Mouse (Mus musculus) limb, embryonic 12.5 days (tissue): ENCODE data around the gene Nrm. TPM values are rescaled to one million over a fixed set of nuclear protein-coding genes. Genes with fewer than 3 reads are reported as not detected.
"Not testable (repeated sequence)": the region's sequence is repeated elsewhere in the genome, so short reads cannot be mapped to it uniquely, and the experiment has no call there.

Experiments used
- ATAC-seq: fragments of 200-750 bp; cut with Nextera tagmentation; 2 replicates; pipeline ENCODE4 v1.8.0; 2017; ENCODE audit warnings: low read depth, moderate TSS enrichment; ENCODE audit not compliant: insufficient number of reproducible peaks, insufficient read depth, low FRiP score, low TSS enrichment
- H3K27ac ChIP-seq: fragments of 300-500 bp; sonication (generic); 2 replicates; pipeline ENCODE4 v1.5.1; 2016; ENCODE audit warnings: mild to moderate bottlenecking, moderate library complexity
- H3K27me3 ChIP-seq: fragments of 300-500 bp; sonication (generic); 2 replicates; pipeline ENCODE4 v1.6.1; 2016; ENCODE audit warnings: mild to moderate bottlenecking, moderate library complexity
- H3K36me3 ChIP-seq: fragments of 300-500 bp; sonication (generic); 2 replicates; pipeline ENCODE4 v1.6.1; 2016; ENCODE audit warnings: mild to moderate bottlenecking, moderate library complexity
- H3K4me1 ChIP-seq: fragments of 300-500 bp; sonication (generic); replicated peaks from 2 replicates; pipeline ENCODE4 v1.6.1; 2016
- H3K4me2 ChIP-seq: fragments of 300-500 bp; sonication (generic); 2 replicates; pipeline ENCODE4 v1.6.1; 2016; ENCODE audit warnings: mild to moderate bottlenecking, moderate library complexity
- H3K4me3 ChIP-seq: fragments of 300-500 bp; sonication (generic); replicated peaks from 2 replicates; pipeline ENCODE4 v1.5.1; 2016; ENCODE audit warnings: mild to moderate bottlenecking
- H3K9ac ChIP-seq: fragments of 300-500 bp; sonication (generic); replicated peaks from 2 replicates; pipeline ENCODE4 v1.6.1; 2016; ENCODE audit warnings: mild to moderate bottlenecking, moderate library complexity
- H3K9me3 ChIP-seq: fragments of 300-500 bp; sonication (generic); 2 replicates; pipeline ENCODE4 v1.6.1; 2016; ENCODE audit warnings: mild to moderate bottlenecking, moderate library complexity
- WGBS: fragments of 180-500 bp; shearing (Covaris S2); methylation state at CpG from one replicate; pipeline ENCODE4 v1.1.7; 2016; 5-methylcytosine and 5-hydroxymethylcytosine counted together
- polyA plus RNA-seq: library from polyadenylated mRNA; unstranded; fragments of >200 nt; fragmentation: Nextera tagmentation; extraction: Ambion mirVana; gene quantifications from 2 replicates; pipeline ENCODE4 v1.2.1, GENCODE M21; 2016

The Nrm gene
- polyA plus RNA-seq, 1 experiment from 2014 or later, result 52.5 TPM

DNA sequence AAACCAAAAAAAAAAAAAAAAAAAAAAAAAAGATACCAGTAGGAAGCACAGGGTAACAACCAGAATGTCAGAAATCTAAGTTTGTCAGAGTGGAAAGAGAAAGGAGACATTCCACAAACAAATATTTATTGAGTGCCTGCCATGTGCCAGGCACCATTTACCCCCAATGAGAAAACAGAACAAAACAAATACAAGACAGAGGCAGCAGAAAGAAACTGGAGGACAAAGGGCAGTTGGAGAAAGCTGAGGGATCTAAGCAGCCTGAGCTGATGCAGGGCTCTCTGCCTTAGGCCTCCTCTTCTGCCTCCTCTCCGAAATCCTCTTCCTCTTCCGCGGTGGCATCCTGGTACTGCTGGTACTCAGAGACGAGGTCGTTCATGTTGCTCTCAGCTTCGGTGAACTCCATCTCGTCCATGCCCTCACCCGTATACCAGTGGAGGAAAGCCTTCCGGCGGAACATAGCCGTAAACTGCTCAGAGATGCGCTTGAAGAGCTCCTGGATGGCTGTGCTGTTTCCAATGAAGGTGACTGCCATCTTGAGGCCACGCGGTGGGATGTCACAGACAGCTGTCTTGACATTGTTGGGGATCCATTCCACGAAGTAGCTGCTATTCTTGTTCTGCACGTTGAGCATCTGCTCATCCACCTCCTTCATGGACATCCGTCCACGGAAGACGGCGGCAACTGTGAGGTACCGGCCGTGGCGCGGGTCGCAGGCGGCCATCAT, 26.3 kb upstream of the Nrm start:
- 81% methylated on average over 26 of the region's 26 CpGs for WGBS
- Histone ChIP-seq H3K9me3 (no peaks in the 10 kb centered on the region), H3K27ac (0 out of 2 replicates have a peak overlapping the region, but pooled peaks have one; percentile 41), H3K4me2 (peak overlapping the region; percentile 74), H3K4me3 (peak overlapping the region; percentile 81), H3K36me3 (peaks cover 66% of the 10 kb centered on the region), H3K27me3 (no peaks in the 10 kb centered on the region), H3K9ac (peak overlapping the region; percentile 52), H3K4me1 (peaks cover 41% of the 10 kb centered on the region)
- no peak for ATAC-seq

DNA sequence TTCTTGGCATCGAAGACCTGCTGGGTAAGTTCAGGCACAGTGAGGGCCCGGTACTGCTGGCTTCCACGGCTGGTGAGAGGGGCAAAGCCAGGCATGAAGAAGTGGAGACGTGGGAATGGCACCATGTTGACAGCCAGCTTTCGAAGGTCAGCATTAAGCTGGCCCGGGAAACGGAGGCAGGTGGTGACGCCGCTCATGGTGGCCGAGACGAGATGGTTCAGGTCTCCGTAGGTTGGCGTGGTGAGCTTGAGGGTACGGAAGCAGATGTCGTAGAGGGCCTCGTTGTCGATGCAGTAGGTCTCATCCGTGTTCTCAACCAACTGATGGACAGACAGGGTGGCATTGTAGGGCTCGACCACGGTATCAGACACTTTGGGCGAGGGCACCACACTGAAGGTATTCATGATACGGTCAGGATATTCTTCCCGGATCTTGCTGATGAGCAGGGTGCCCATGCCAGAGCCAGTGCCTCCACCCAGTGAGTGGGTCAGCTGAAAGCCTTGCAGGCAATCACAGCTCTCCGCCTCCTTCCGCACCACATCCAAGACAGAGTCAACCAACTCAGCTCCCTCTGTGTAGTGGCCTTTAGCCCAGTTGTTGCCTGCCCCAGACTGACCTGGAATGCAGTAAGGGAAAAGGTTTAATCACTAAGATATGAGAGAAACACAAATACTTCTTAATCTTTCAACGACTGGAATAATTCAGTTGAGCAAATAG, 25.5 kb upstream of the Nrm start:
- Histone ChIP-seq H3K27ac (0 out of 2 replicates have a peak overlapping the region, but pooled peaks have one; percentile 41), H3K27me3 (no peaks in the 10 kb centered on the region), H3K4me3 (peak overlapping the region; percentile 81), H3K36me3 (peaks cover 59% of the 10 kb centered on the region), H3K4me1 (peaks cover 34% of the 10 kb centered on the region), H3K4me2 (peak overlapping the region; percentile 74), H3K9me3 (no peaks in the 10 kb centered on the region), H3K9ac (peak overlapping the region; percentile 96)
- no peak for ATAC-seq
- 83% methylated on average over 26 of the region's 26 CpGs for WGBS

DNA sequence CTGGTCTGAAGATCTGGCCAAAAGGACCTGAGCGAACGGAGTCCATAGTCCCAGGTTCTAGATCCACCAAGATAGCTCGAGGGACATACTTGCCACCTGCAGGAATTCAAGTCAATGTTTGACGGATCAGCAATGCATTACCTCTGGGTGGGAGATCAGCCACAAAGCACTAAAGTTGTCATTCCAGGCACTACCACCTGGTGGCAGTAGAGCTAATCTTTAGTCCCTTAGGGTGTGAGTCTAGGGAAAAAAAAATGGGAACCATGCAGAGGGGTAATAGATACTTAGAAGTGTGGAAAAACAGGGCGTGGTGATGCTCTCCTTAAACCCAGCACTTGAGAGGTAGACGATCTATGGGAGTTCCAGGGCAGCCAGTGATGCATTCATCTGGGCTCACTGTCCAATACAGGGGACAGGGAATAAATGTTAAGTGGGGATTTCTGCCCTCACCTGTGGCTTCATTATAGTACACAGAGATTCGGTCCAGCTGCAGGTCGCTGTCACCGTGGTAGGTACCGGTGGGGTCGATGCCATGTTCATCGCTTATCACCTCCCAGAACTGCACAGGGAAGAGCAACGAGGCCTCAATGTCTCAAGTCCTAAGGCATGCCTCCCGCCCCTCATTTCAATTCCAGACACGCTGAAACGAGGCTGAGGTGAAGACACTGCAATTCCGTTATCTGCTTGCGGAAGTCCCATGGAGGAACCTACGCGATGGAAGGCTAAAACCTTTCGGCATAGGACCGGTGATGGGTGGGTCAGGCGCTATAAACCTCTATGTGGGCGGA, 24.7 kb upstream of the Nrm start:
- Histone ChIP-seq H3K9ac (peak overlapping the region; percentile 96), H3K36me3 (peaks cover 53% of the 10 kb centered on the region), H3K9me3 (no peaks in the 10 kb centered on the region), H3K4me1 (peaks cover 31% of the 10 kb centered on the region), H3K4me3 (peak overlapping the region; percentile 81), H3K27me3 (no peaks in the 10 kb centered on the region), H3K27ac (peak overlapping the region; percentile 99), H3K4me2 (peak overlapping the region; percentile 74)
- no peak for ATAC-seq
- WGBS, result 8% methylated on average over 24 of the region's 24 CpGs

DNA sequence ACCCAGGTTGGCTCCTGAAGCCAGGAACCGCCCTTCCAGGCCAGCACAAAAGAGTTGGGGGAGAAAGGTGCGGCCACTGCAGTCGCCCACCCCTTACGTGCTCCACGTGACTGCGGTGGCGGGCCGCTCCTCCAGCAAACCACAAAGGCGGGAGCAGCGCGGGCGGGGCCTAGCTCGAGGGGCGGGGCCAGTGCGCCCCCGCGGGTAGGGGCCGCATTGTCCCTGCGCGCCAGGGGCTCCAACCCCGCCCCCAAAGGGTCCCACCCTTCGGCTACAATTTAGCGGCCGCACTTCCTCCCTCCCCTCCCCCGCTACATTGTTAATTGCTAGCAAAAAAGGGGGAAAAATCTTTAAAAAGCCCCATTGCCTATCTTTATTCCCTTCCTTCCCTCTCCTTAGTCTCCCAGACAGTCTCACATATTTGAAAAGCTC, 24.1 kb upstream of the Nrm start:
- Histone ChIP-seq H3K27ac (peak overlapping the region; percentile 99), H3K4me3 (peak overlapping the region; percentile 81), H3K4me1 (peaks cover 32% of the 10 kb centered on the region), H3K36me3 (peaks cover 47% of the 10 kb centered on the region), H3K9me3 (no peaks in the 10 kb centered on the region), H3K9ac (peak overlapping the region; percentile 96), H3K27me3 (no peaks in the 10 kb centered on the region), H3K4me2 (peak overlapping the region; percentile 74)
- peak; percentile 11; the same call in 1 of the 2 replicates for ATAC-seq
- 0% methylated on average over 25 of the region's 25 CpGs for WGBS

DNA sequence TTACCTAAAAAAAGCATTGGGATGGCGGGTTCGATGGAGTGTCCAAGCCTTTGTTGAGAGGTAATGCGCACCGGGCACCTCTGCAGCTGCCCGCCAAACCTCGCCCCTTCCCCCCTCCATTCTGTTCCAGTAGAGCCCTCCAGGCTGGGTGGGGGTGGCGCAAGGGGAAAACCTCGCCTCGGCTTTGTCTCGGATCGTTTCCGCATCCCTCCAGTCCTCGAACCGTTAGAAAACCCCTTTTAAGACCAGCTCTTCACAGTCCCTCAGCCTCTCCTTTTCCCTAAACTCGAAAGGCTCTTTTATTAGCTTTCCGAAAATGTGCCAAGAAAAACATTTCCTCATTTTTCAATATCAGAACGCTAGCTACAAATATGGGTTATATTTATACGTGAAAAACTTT, 23.6 kb upstream of the Nrm start:
- Histone ChIP-seq H3K27ac (peak overlapping the region; percentile 99), H3K4me3 (peak overlapping the region; percentile 81), H3K9me3 (no peaks in the 10 kb centered on the region), H3K4me1 (peaks cover 36% of the 10 kb centered on the region), H3K27me3 (no peaks in the 10 kb centered on the region), H3K9ac (peak overlapping the region; percentile 96), H3K4me2 (peak overlapping the region; percentile 74), H3K36me3 (peaks cover 43% of the 10 kb centered on the region)
- under 1% methylated on average over 18 of the region's 18 CpGs for WGBS
- ATAC-seq, result 0 out of 2 replicates have a peak, but pooled peaks have one; percentile 0

DNA sequence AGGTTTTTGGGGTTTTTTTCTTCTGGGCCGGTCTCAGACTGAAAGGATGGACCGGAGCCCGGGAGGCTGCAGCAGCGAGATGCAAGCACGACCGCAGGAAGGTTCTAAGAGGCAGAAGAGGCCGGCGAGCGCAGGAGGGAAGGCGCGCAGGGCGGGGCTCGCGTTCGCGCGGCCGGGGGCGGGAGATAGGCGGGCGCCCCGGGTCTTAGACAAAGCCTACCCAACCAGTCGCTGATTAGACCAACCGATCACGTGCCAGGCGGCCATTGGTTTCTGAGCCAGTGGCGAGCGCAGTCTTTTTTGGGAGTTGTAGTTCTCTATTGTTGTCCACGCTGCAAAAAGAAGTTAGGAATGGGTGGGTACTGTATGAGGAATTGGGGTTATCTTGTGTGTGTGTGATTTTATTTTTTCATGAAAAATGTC, 23.0 kb upstream of the Nrm start, which contains the start of gene Tubb5:
Gene Tubb5 (minus strand): TSS at position 185 of the 423 bp plus-strand sequence.
- Histone ChIP-seq H3K4me2 (peak within 1 kb of the TSS; percentile 74), H3K27me3 (no peaks in the 10 kb centered on the region), H3K9me3 (no peaks in the 10 kb centered on the region), H3K36me3 (peaks cover 37% of the 10 kb centered on the region), H3K27ac (peak within 1 kb of the TSS; percentile 99), H3K4me3 (peak within 1 kb of the TSS; percentile 81), H3K4me1 (peaks cover 42% of the 10 kb centered on the region), H3K9ac (peak within 1 kb of the TSS; percentile 96)
- under 1% methylated on average over 29 of the region's 29 CpGs for WGBS
- ATAC-seq, result peak; percentile 56

DNA sequence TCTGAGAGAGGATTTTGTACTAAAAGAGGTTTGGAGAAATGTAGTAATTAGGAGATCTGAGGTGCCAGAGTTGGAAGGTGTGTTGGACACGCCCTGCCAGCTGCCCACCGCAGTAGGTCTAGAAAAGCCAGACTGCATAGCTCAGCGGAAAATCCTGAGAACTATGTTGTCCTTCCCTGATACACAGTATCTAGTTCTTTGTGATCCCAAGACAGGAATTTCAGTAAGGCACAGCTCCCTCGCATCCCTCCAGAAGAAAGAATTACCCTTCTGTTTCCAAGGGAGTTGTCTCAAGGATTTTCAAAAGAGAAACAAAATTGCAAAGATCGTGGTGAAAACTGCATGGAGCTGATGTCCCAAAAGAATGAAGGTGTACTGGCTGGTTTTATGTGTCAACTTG, 22.5 kb upstream of the Nrm start:
- H3K9ac ChIP-seq, result peak overlapping the region; percentile 96
- H3K4me1 ChIP-seq, result peaks cover 40% of the 10 kb centered on the region
- H3K36me3 ChIP-seq, result peaks cover 32% of the 10 kb centered on the region
- H3K9me3 ChIP-seq, result no peaks in the 10 kb centered on the region
- ATAC-seq, result no peak
- H3K4me3 ChIP-seq, result peak overlapping the region; percentile 81
- H3K27ac ChIP-seq, result peak overlapping the region; percentile 99
- WGBS, result 2% methylated on average over 5 of the region's 5 CpGs
- peak overlapping the region; percentile 60 for H3K4me2 ChIP-seq
- no peaks in the 10 kb centered on the region for H3K27me3 ChIP-seq

DNA sequence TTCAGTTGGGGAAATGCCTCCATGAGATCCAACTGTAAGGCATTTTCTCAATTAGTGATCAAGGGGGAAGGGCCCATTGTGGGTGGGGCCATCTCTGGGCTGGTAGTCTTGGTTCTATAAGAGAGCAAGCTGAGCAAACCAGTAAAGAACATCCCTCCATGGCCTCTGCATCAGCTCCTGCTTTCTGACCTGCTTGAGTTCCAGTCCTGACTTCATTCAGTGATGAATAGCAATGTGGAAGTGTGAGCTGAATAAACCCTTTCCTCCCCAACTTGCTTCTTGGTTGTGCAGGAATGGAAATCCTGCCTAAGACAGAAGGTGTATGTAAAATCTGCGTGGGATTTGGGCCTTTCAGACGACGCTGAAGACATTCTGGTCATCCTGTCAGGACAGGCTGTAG, 22.1 kb upstream of the Nrm start:
- Histone ChIP-seq H3K9ac (peak overlapping the region; percentile 96), H3K4me2 (peak overlapping the region; percentile 60), H3K27ac (peak overlapping the region; percentile 99), H3K4me3 (peak overlapping the region; percentile 81), H3K36me3 (peaks cover 28% of the 10 kb centered on the region), H3K4me1 (peaks cover 37% of the 10 kb centered on the region)
- ATAC-seq, H3K9me3 ChIP-seq, H3K27me3 ChIP-seq: not testable (repeated sequence)
- WGBS, result 55% methylated on average over 3 of the region's 3 CpGs

DNA sequence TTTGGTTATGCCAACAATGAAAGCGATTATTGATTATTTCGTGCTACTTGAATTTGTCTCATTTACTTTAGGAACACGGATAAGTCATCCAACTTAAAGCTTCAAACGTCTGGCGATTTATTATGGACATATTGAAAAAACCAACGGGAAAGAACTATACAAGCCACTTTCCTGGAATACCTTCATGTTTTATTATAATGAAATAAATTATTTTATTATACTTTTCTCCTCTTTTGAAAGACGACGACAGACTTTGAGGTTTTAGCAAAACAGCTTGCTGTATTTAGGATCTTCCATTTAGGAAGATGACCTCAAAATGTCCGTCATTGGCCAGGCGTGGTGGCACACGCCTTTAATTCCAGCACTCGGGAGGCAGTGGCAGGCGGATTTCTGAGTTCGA, 20.6 kb upstream of the Nrm start:
- Histone ChIP-seq H3K4me1 (peaks cover 23% of the 10 kb centered on the region), H3K36me3 (peaks cover 27% of the 10 kb centered on the region), H3K4me2 (peak overlapping the region; percentile 37), H3K4me3 (peak overlapping the region; percentile 59), H3K9me3 (no peaks in the 10 kb centered on the region), H3K27ac (no peak overlapping the region), H3K27me3 (no peaks in the 10 kb centered on the region), H3K9ac (no peak overlapping the region)
- no peak for ATAC-seq
- WGBS, result 56% methylated on average over 14 of the region's 14 CpGs

DNA sequence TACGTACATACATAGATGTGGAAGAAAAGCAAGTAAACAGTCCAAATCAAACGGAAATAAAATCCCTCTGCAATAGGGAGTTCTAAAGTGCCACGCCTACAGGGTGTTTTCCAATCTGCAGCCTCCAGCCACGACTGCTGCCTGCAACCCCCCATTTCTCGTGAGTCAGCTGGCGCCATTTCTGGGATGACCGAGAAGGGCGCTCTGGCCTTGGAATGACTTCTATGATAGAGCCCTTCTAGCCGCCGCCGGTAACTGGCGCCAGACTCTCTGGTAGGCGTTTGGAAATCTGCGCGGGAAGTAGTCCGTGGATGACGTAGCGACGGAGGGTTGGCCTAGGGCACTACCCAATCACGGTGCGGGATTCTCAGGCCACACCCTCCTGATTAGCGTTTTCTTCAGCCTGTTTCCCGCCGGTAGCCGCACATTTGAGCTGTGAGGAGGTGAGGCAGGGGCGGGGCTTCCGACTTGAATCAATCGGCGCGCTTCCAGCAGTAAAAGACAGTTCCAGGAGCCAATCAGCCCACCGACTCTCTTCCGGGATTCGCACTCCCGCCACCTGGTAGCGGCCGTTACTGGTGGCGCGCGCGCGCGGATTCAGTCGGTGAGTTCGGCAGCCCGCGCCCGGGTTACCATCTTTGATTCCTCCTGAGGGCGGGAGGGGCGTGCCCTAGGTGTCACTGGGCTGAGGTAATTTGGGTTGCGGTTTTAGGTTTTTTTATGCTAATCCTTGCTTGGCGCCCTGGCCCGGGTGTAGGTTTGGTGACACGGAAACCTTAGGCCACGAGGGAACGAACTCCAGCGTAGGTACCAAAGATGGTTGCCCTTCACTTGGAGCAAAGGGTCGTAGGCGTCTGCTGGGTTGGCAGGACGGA, 19.8 kb upstream of the Nrm start, which contains the start of gene Mdc1:
Gene Mdc1 (plus strand): TSS at position 440 of the 875 bp plus-strand sequence.
- H3K4me3 ChIP-seq, result peak within 1 kb of the TSS; percentile 59

More for the DNA sequence above, 19.8 kb upstream of the Nrm start, which contains the start of gene Mdc1:
- WGBS, result under 1% methylated on average over 59 of the region's 59 CpGs
- H3K36me3 ChIP-seq, result peaks cover 27% of the 10 kb centered on the region
- peak within 1 kb of the TSS; percentile 70 for H3K9ac ChIP-seq
- H3K4me2 ChIP-seq, result peak within 1 kb of the TSS; percentile 76
- peak; percentile 89 for ATAC-seq
- no peaks in the 10 kb centered on the region for H3K9me3 ChIP-seq
- H3K4me1 ChIP-seq, result peaks cover 17% of the 10 kb centered on the region
- H3K27ac ChIP-seq, result peak within 1 kb of the TSS; percentile 86
- no peaks in the 10 kb centered on the region for H3K27me3 ChIP-seq
